18 mouse cellular contexts compared by ENCODE assay signal in genomic region chr1:152550544-152550943, GRCm38 (mm10).
DNase-seq lines count a peak whose midpoint lies in the region; ATAC-seq and TF ChIP-seq lines count a peak whose summit lies in the region.
"Had no signal": no experiment of that assay in that cellular context is flagged by ENCODE, and none has a peak within 500 bp of the region (broad histone marks: within the 10 kb centered on the region; RNA-seq: fewer than 3 reads in every experiment).

No protein-coding gene starts in this region.

- peak overlapping the region; percentile 40; the same call in 1 of the 2 replicates for H3K27ac ChIP-seq in gastrocnemius, adult 2 months
- H3K27ac ChIP-seq in kidney, postnatal 0 days, result peak overlapping the region; percentile 83
- H3K27ac ChIP-seq in embryonic fibroblast, embryonic 13.5 days (ENCODE audit: insufficient read depth, low read length), result peak overlapping the region; percentile 100
- peak overlapping the region; percentile 92; the same call in 1 of the 2 replicates for H3K27ac ChIP-seq in stomach, embryonic 14.5 days (ENCODE audit: low read length)
- H3K27ac ChIP-seq: heart, embryonic 10.5 days; hindbrain, embryonic 12.5 days; liver, embryonic 14.5 days; midbrain, embryonic 15.5 days had no signal

- no peak; the same call in 1 of the 2 replicates for ATAC-seq in kidney, postnatal 0 days (replicated peaks; ENCODE audit: low FRiP score, low read depth)
- peak; percentile 74; the same call in 1 of the 2 replicates for ATAC-seq in stomach, embryonic 14.5 days (ENCODE audit: insufficient number of reproducible peaks, insufficient read depth, low FRiP score, low read depth)
- ATAC-seq: midbrain, embryonic 15.5 days had no signal

- TF ChIP-seq POLR2A in embryonic fibroblast, embryonic 13.5 days (IDR thresholded peaks at IDR 0.05; ENCODE audit: low read depth, low read length), result no peak

- H3K36me3 ChIP-seq in kidney, postnatal 0 days (ENCODE audit: insufficient read depth, low read length), result peaks cover 29% of the 10 kb centered on the region
- H3K36me3 ChIP-seq in stomach, embryonic 14.5 days (ENCODE audit: control insufficient read depth, insufficient read depth, low read length), result peaks cover 10% of the 10 kb centered on the region; the same call in 1 of the 2 replicates
- H3K36me3 ChIP-seq: midbrain, embryonic 15.5 days had no signal

- intact Hi-C loops in gastrocnemius, adult 2 months (cut with DNase I), result no loop called here

- DNase-seq in gastrocnemius, adult 2 months, result no peak
- no peak for DNase-seq in gastrocnemius, postnatal 4 days (ENCODE audit: low spot score in 2 of 2)
- DNase-seq in kidney, postnatal 0 days (ENCODE audit: low spot score), result peak; percentile 86
- no peak for DNase-seq in kidney, adult 18-20 months
- no peak for DNase-seq in ovary, postnatal 36 days (ENCODE audit: low spot score)
- no peak for DNase-seq in spleen, postnatal 10 days (ENCODE audit: low spot score in 2 of 2)
- DNase-seq: B cell, adult 2 months; cerebellum, adult 18-20 months; gastrocnemius, postnatal 14 days; kidney, postnatal 10 days; layer of hippocampus, adult 9-11 months; thymus, adult 18-20 months had no signal

- no peaks in the 10 kb centered on the region for H3K27me3 ChIP-seq in kidney, postnatal 0 days (ENCODE audit: insufficient read depth, low read length)
- H3K27me3 ChIP-seq in stomach, embryonic 14.5 days (ENCODE audit: control insufficient read depth, insufficient read depth, low read length), result no peaks in the 10 kb centered on the region
- H3K27me3 ChIP-seq: hindbrain, embryonic 12.5 days; midbrain, embryonic 15.5 days had no signal

- no peak overlapping the region for H3K4me3 ChIP-seq in gastrocnemius, adult 2 months
- H3K4me3 ChIP-seq in kidney, postnatal 0 days (replicated peaks; ENCODE audit: low read depth, low read length), result no peak overlapping the region
- no peak overlapping the region for H3K4me3 ChIP-seq in embryonic fibroblast, embryonic 13.5 days (ENCODE audit: insufficient read depth, low read length)
- H3K4me3 ChIP-seq in stomach, embryonic 14.5 days (ENCODE audit: low read depth, low read length), result no peak overlapping the region
- H3K4me3 ChIP-seq: heart, embryonic 10.5 days; hindbrain, embryonic 12.5 days; midbrain, embryonic 15.5 days had no signal

- H3K9me3 ChIP-seq in kidney, postnatal 0 days (replicated peaks; ENCODE audit: low read length), result no peaks in the 10 kb centered on the region
- no peaks in the 10 kb centered on the region for H3K9me3 ChIP-seq in stomach, embryonic 14.5 days (ENCODE audit: control insufficient read depth, low read depth, low read length)
- H3K9me3 ChIP-seq: heart, embryonic 10.5 days; hindbrain, embryonic 12.5 days; midbrain, embryonic 15.5 days had no signal

- WGBS in kidney, postnatal 0 days, result 59% methylated on average over 2 of the region's 2 CpGs
- WGBS in stomach, embryonic 14.5 days, result 37% methylated on average over 2 of the region's 2 CpGs

- no peak for TF ChIP-seq CTCF in gastrocnemius, adult 2 months (IDR thresholded peaks at IDR 0.05)
- TF ChIP-seq CTCF in kidney, postnatal 0 days (IDR thresholded peaks at IDR 0.05; ENCODE audit: low read depth), result no peak
- TF ChIP-seq CTCF in embryonic fibroblast, embryonic 13.5 days (IDR thresholded peaks at IDR 0.05; ENCODE audit: borderline replicate concordance, insufficient read depth, low read length), result no peak

- no peak overlapping the region for H3K4me2 ChIP-seq in kidney, postnatal 0 days (ENCODE audit: low read length)
- no peak overlapping the region for H3K4me2 ChIP-seq in stomach, embryonic 14.5 days (replicated peaks; ENCODE audit: low read depth, low read length)
- H3K4me2 ChIP-seq: hindbrain, embryonic 12.5 days; midbrain, embryonic 15.5 days had no signal

- H3K9ac ChIP-seq in kidney, postnatal 0 days (ENCODE audit: low read depth, low read length), result no peak overlapping the region
- H3K9ac ChIP-seq in stomach, embryonic 14.5 days (replicated peaks; ENCODE audit: low read depth, low read length), result no peak overlapping the region
- H3K9ac ChIP-seq: hindbrain, embryonic 12.5 days; liver, embryonic 14.5 days; midbrain, embryonic 15.5 days had no signal

- peaks cover 16% of the 10 kb centered on the region for H3K4me1 ChIP-seq in kidney, postnatal 0 days (replicated peaks; ENCODE audit: insufficient read depth, low read length)
- peaks cover 33% of the 10 kb centered on the region for H3K4me1 ChIP-seq in embryonic fibroblast, embryonic 13.5 days (ENCODE audit: control insufficient read depth, insufficient read depth, low read length)
- peaks cover 27% of the 10 kb centered on the region for H3K4me1 ChIP-seq in stomach, embryonic 14.5 days (ENCODE audit: control insufficient read depth, insufficient read depth, low read length)
- H3K4me1 ChIP-seq: midbrain, embryonic 15.5 days had no signal

Comparison
In these comparisons a context has a peak if more than half of its experiments do, and no peak if none do; other contexts are left out.
1. H3K27ac ChIP-seq: peak in every context shown above with its lines; median percentile 100 in embryonic fibroblast, embryonic 13.5 days; 92 in stomach, embryonic 14.5 days; 83 in kidney, postnatal 0 days; 40 in gastrocnemius, adult 2 months.